Mouse (Mus musculus): Measurements from ENCODE around the gene Arid4a.

- no peak for TF ChIP-seq CTCF (IDR thresholded peaks at IDR 0.05; ENCODE audit: low read depth, low read length)
- no peak for TF ChIP-seq TAL1 (conservative IDR thresholded peaks at IDR 0.05; ENCODE audit: low read depth, low read length)
- no peak for TF ChIP-seq GATA1 (IDR thresholded peaks at IDR 0.05; ENCODE audit: borderline replicate concordance, low read length)
- TF ChIP-seq POLR2AphosphoS5 (IDR thresholded peaks at IDR 0.05; ENCODE audit: insufficient replicate concordance, low read depth, low read length), result no peak
- no peak for TF ChIP-seq GATA2 (IDR thresholded peaks at IDR 0.05; ENCODE audit: borderline replicate concordance, low read depth, low read length)
These were observed 48.2 kb upstream of the Arid4a start for GRCm38 (mm10) chr12:70967581-70967980.

Measured in G1E (cell line).